Mouse (Mus musculus) intestine, embryonic 15.5 days (tissue): ENCODE measurements around the gene Sgip1. TPM values are rescaled to one million over a fixed set of nuclear protein-coding genes. Genes with fewer than 3 reads are reported as not detected.

ENCODE experiments used
- ATAC-seq: fragments of 200-750 bp; cut with Nextera tagmentation; 2 replicates; pipeline ENCODE4 v1.8.0; 2017; ENCODE audit warnings: moderate TSS enrichment, moderate library complexity
- H3K27ac ChIP-seq: fragments of 300-500 bp; sonication (generic); 2 replicates; pipeline ENCODE4 v1.5.1; 2015; ENCODE audit warnings: mild to moderate bottlenecking, inconsistent platforms
- H3K27me3 ChIP-seq: fragments of 300-500 bp; sonication (generic); replicated peaks from 2 replicates; pipeline ENCODE4 v1.6.1; 2015; ENCODE audit warnings: inconsistent platforms
- H3K36me3 ChIP-seq: fragments of 300-500 bp; sonication (generic); 2 replicates; pipeline ENCODE4 v1.6.1; 2015; ENCODE audit warnings: inconsistent platforms
- H3K4me1 ChIP-seq: fragments of 300-500 bp; sonication (generic); replicated peaks from 2 replicates; pipeline ENCODE4 v1.6.1; 2015; ENCODE audit warnings: inconsistent platforms
- H3K4me2 ChIP-seq: fragments of 300-500 bp; sonication (generic); replicated peaks from 2 replicates; pipeline ENCODE4 v1.6.1; 2015; ENCODE audit warnings: mild to moderate bottlenecking, inconsistent platforms
- H3K4me3 ChIP-seq: fragments of 300-500 bp; sonication (generic); replicated peaks from 2 replicates; pipeline ENCODE4 v1.5.1; 2015; ENCODE audit warnings: inconsistent platforms
- H3K9ac ChIP-seq: fragments of 300-500 bp; sonication (generic); 2 replicates; pipeline ENCODE4 v1.6.1; 2015; ENCODE audit warnings: inconsistent platforms
- H3K9me3 ChIP-seq: fragments of 300-500 bp; sonication (generic); 2 replicates; pipeline ENCODE4 v1.6.1; 2016; ENCODE audit warnings: inconsistent platforms
- WGBS: fragments of 180-500 bp; shearing (Covaris S2); methylation state at CpG from one replicate; pipeline ENCODE4 v1.1.7; 2015; 5-methylcytosine and 5-hydroxymethylcytosine counted together
- polyA plus RNA-seq: library from polyadenylated mRNA; unstranded; fragments of >200 nt; fragmentation: Nextera tagmentation; extraction: Ambion mirVana; gene quantifications from 2 replicates; pipeline ENCODE4 v1.2.1, GENCODE M21; 2015

The Sgip1 gene
- polyA plus RNA-seq, 1 experiment from 2014 or later = 9.9 TPM

- WGBS = 79% methylated on average over 3 of the region's 3 CpGs
- Histone ChIP-seq H3K9ac (no peak overlapping the region), H3K4me3 (no peak overlapping the region), H3K4me2 (no peak overlapping the region), H3K4me1 (no peaks in the 10 kb centered on the region), H3K9me3 (no peaks in the 10 kb centered on the region), H3K27ac (no peak overlapping the region), H3K27me3 (no peaks in the 10 kb centered on the region), H3K36me3 (no peaks in the 10 kb centered on the region)
- ATAC-seq = no peak
These were observed 199.2 kb downstream of the Sgip1 start for GRCm38 (mm10) chr4:102940266-102940665.

GRCm38 (mm10) chr4:102940738-102941137 lies 199.6 kb downstream of the Sgip1 start:
- ATAC-seq = no peak
- H3K4me2 ChIP-seq = no peak overlapping the region

GRCm38 (mm10) chr4:102944325-102944724 lies 203.2 kb downstream of the Sgip1 start:
- no peak overlapping the region for H3K9ac ChIP-seq
- no peaks in the 10 kb centered on the region for H3K36me3 ChIP-seq
- H3K27ac ChIP-seq = no peak overlapping the region
- no peak overlapping the region for H3K4me2 ChIP-seq
- H3K4me1 ChIP-seq = no peaks in the 10 kb centered on the region
- H3K27me3 ChIP-seq = no peaks in the 10 kb centered on the region
- no peak overlapping the region for H3K4me3 ChIP-seq
- H3K9me3 ChIP-seq = no peaks in the 10 kb centered on the region
- WGBS = 58% methylated on average over 6 of the region's 6 CpGs
- no peak for ATAC-seq

More at GRCm38 (mm10) chr4:102940738-102941137, 199.6 kb downstream of the Sgip1 start:
- H3K27me3 ChIP-seq = no peaks in the 10 kb centered on the region
- no peaks in the 10 kb centered on the region for H3K9me3 ChIP-seq
- no peaks in the 10 kb centered on the region for H3K4me1 ChIP-seq
- H3K4me3 ChIP-seq = no peak overlapping the region
- H3K36me3 ChIP-seq = no peaks in the 10 kb centered on the region
- 76% methylated on average over 4 of the region's 4 CpGs for whole genome bisulfite sequencing
- no peak overlapping the region for H3K27ac ChIP-seq
- no peak overlapping the region for H3K9ac ChIP-seq

GRCm38 (mm10) chr4:102952476-102952875 lies 211.4 kb downstream of the Sgip1 start:
- Histone ChIP-seq H3K27me3 (no peaks in the 10 kb centered on the region), H3K9me3 (no peaks in the 10 kb centered on the region), H3K4me2 (no peak overlapping the region), H3K4me1 (no peaks in the 10 kb centered on the region), H3K4me3 (no peak overlapping the region), H3K9ac (no peak overlapping the region), H3K27ac (no peak overlapping the region), H3K36me3 (no peaks in the 10 kb centered on the region)
- no peak for ATAC-seq
- 60% methylated on average over 2 of the region's 2 CpGs for WGBS

- Histone ChIP-seq H3K27me3 (no peaks in the 10 kb centered on the region), H3K27ac (no peak overlapping the region), H3K9ac (no peak overlapping the region), H3K36me3 (no peaks in the 10 kb centered on the region), H3K4me3 (no peak overlapping the region), H3K4me2 (no peak overlapping the region), H3K4me1 (no peaks in the 10 kb centered on the region), H3K9me3 (no peaks in the 10 kb centered on the region)
- WGBS = 62% methylated on average over 17 of the region's 17 CpGs
- no peak for ATAC-seq
These were observed 214.3 kb downstream of the Sgip1 start for GRCm38 (mm10) chr4:102955294-102955956.

GRCm38 (mm10) chr4:102959409-102959808 lies 218.3 kb downstream of the Sgip1 start:
- no peaks in the 10 kb centered on the region for H3K9me3 ChIP-seq
- no peak overlapping the region for H3K27ac ChIP-seq
- no peak for ATAC-seq
- no peaks in the 10 kb centered on the region for H3K27me3 ChIP-seq
- H3K9ac ChIP-seq = no peak overlapping the region
- H3K4me2 ChIP-seq = no peak overlapping the region
- no peak overlapping the region for H3K4me3 ChIP-seq
- H3K36me3 ChIP-seq = no peaks in the 10 kb centered on the region
- no peaks in the 10 kb centered on the region for H3K4me1 ChIP-seq
- WGBS = 82% methylated on average over 5 of the region's 5 CpGs

- Histone ChIP-seq H3K4me1 (no peaks in the 10 kb centered on the region), H3K36me3 (no peaks in the 10 kb centered on the region), H3K4me3 (no peak overlapping the region), H3K9ac (no peak overlapping the region), H3K27me3 (no peaks in the 10 kb centered on the region), H3K4me2 (no peak overlapping the region), H3K9me3 (no peaks in the 10 kb centered on the region), H3K27ac (no peak overlapping the region)
- ATAC-seq = no peak
- 60% methylated on average over 3 of the region's 3 CpGs for WGBS
These were observed 223.1 kb downstream of the Sgip1 start for GRCm38 (mm10) chr4:102964174-102964573.

GRCm38 (mm10) chr4:102967811-102968210 lies 226.7 kb downstream of the Sgip1 start:
- no peaks in the 10 kb centered on the region for H3K9me3 ChIP-seq
- H3K4me3 ChIP-seq = no peak overlapping the region
- no peak for ATAC-seq

GRCm38 (mm10) chr4:102969599-102969998 lies 228.5 kb downstream of the Sgip1 start:
- H3K27ac ChIP-seq = no peak overlapping the region
- H3K36me3 ChIP-seq = no peaks in the 10 kb centered on the region
- no peak for ATAC-seq
- no peak overlapping the region for H3K9ac ChIP-seq
- no peaks in the 10 kb centered on the region for H3K4me1 ChIP-seq
- no peaks in the 10 kb centered on the region for H3K27me3 ChIP-seq
- H3K4me2 ChIP-seq = no peak overlapping the region
- H3K4me3 ChIP-seq = no peak overlapping the region
- WGBS = 89% methylated on average over 5 of the region's 5 CpGs
- no peaks in the 10 kb centered on the region for H3K9me3 ChIP-seq

More at GRCm38 (mm10) chr4:102967811-102968210, 226.7 kb downstream of the Sgip1 start:
- Histone ChIP-seq H3K9ac (no peak overlapping the region), H3K27me3 (no peaks in the 10 kb centered on the region), H3K36me3 (no peaks in the 10 kb centered on the region), H3K4me1 (no peaks in the 10 kb centered on the region), H3K27ac (no peak overlapping the region), H3K4me2 (no peak overlapping the region)
- 85% methylated on average over 15 of the region's 15 CpGs for WGBS

- 73% methylated on average over 5 of the region's 5 CpGs for WGBS
- H3K27ac ChIP-seq = no peak overlapping the region
These were observed 230.1 kb downstream of the Sgip1 start for GRCm38 (mm10) chr4:102971159-102971558.

GRCm38 (mm10) chr4:102972071-102972470 lies 231.0 kb downstream of the Sgip1 start:
- Histone ChIP-seq H3K36me3 (no peaks in the 10 kb centered on the region), H3K4me2 (no peak overlapping the region), H3K27ac (no peak overlapping the region), H3K4me1 (no peaks in the 10 kb centered on the region), H3K4me3 (no peak overlapping the region), H3K9me3 (no peaks in the 10 kb centered on the region), H3K27me3 (no peaks in the 10 kb centered on the region), H3K9ac (no peak overlapping the region)
- WGBS = 77% methylated on average over 3 of the region's 3 CpGs
- ATAC-seq = no peak

More at GRCm38 (mm10) chr4:102971159-102971558, 230.1 kb downstream of the Sgip1 start:
- Histone ChIP-seq H3K36me3 (no peaks in the 10 kb centered on the region), H3K4me3 (no peak overlapping the region), H3K4me1 (no peaks in the 10 kb centered on the region), H3K9ac (no peak overlapping the region), H3K9me3 (no peaks in the 10 kb centered on the region), H3K27me3 (no peaks in the 10 kb centered on the region), H3K4me2 (no peak overlapping the region)
- ATAC-seq = no peak

- Histone ChIP-seq H3K36me3 (no peaks in the 10 kb centered on the region), H3K9ac (no peak overlapping the region), H3K4me3 (no peak overlapping the region), H3K4me2 (no peak overlapping the region), H3K9me3 (no peaks in the 10 kb centered on the region), H3K27ac (no peak overlapping the region), H3K4me1 (peaks cover 4% of the 10 kb centered on the region; the same call in 1 of the 2 replicates), H3K27me3 (no peaks in the 10 kb centered on the region)
- ATAC-seq = no peak
- WGBS = 69% methylated on average over 5 of the region's 5 CpGs
These were observed 233.1 kb downstream of the Sgip1 start for GRCm38 (mm10) chr4:102974172-102974571.
